Mouse (Mus musculus): ENCODE measurements around the gene Myof.

GRCm38 (mm10) chr19:37877511-37878167 lies 165.7 kb downstream of the Myof start:
- no peak for TF ChIP-seq POLR2A (IDR thresholded peaks at IDR 0.05; ENCODE audit: control insufficient read depth, extremely low read depth, insufficient read depth, low read length, poor library complexity)
- TF ChIP-seq CTCF (IDR thresholded peaks at IDR 0.05; ENCODE audit: borderline replicate concordance, control insufficient read depth, extremely low read depth, insufficient read depth, low read length, poor library complexity): no peak
